Mouse (Mus musculus): Measurements from ENCODE around the gene Mpped2.

- TF ChIP-seq CTCF (conservative IDR thresholded peaks at IDR 0.05; ENCODE audit: low read length) (no peak), POU5F1 (IDR thresholded peaks at IDR 0.05; ENCODE audit: borderline replicate concordance, low read length) (no peak)
Measured at GRCm38 (mm10) chr2:106851515-106851914, 158.4 kb downstream of the Mpped2 start.
